16 mouse cellular contexts compared by ENCODE assay signal in the genomic region with DNA sequence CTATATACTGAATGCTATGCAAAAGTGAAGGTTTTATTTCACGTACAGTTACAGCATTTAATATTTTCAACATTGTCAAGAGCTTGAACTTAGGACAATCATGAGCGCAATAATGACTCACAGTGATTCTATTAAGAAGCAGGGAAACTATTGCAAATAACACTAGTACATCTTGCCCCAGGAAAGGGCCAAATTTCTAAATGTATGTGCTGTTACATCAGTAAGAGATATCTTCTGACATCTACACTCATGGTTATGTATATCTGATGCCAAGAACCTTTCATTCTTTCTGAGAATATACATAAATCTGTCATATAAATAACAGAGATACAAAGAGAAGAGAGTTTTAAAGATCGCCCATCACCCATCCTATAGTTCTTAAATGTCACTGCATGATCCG.
"Had no signal": no experiment of that assay in that cellular context is flagged by ENCODE, and none has a peak within 500 bp of the region (broad histone marks: within the 10 kb centered on the region; RNA-seq: fewer than 3 reads in every experiment).

No protein-coding gene starts in this region.

- H3K4me1 ChIP-seq: limb, embryonic 10.5 days; limb, embryonic 13.5 days; liver, embryonic 12.5 days; liver, embryonic 15.5 days; lung, embryonic 15.5 days had no signal

- H3K27me3 ChIP-seq: limb, embryonic 13.5 days; liver, embryonic 12.5 days; liver, embryonic 15.5 days; lung, embryonic 15.5 days had no signal

- H3K9me3 ChIP-seq: limb, embryonic 10.5 days; liver, embryonic 12.5 days; liver, embryonic 15.5 days; lung, embryonic 15.5 days had no signal

- H3K36me3 ChIP-seq: limb, embryonic 10.5 days; limb, embryonic 13.5 days; liver, embryonic 12.5 days; liver, embryonic 15.5 days; lung, embryonic 15.5 days had no signal

- ATAC-seq: liver, embryonic 12.5 days had no signal

- H3K27ac ChIP-seq: limb, embryonic 10.5 days; limb, embryonic 13.5 days; liver, embryonic 12.5 days; liver, embryonic 15.5 days; lung, embryonic 15.5 days had no signal

- DNase-seq: kidney, adult 9 months; kidney, postnatal 14 days; kidney, postnatal 4 days; liver; lung, adult 18-20 months; lung, postnatal 10 days; lung, postnatal 36 days; midbrain, embryonic 14.5 days; thymus, adult 18-20 months; thymus, postnatal 36 days had no signal

- H3K9ac ChIP-seq: limb, embryonic 13.5 days; liver, embryonic 12.5 days; liver, embryonic 15.5 days; lung, embryonic 15.5 days had no signal

- H3K4me2 ChIP-seq: limb, embryonic 13.5 days; liver, embryonic 12.5 days; liver, embryonic 15.5 days; lung, embryonic 15.5 days; midbrain, embryonic 11.5 days had no signal

- H3K4me3 ChIP-seq: limb, embryonic 10.5 days; limb, embryonic 13.5 days; liver, embryonic 12.5 days; liver, embryonic 15.5 days; lung, embryonic 15.5 days had no signal
